ENCODE assay signal across 10 mouse cellular contexts in the genomic region with DNA sequence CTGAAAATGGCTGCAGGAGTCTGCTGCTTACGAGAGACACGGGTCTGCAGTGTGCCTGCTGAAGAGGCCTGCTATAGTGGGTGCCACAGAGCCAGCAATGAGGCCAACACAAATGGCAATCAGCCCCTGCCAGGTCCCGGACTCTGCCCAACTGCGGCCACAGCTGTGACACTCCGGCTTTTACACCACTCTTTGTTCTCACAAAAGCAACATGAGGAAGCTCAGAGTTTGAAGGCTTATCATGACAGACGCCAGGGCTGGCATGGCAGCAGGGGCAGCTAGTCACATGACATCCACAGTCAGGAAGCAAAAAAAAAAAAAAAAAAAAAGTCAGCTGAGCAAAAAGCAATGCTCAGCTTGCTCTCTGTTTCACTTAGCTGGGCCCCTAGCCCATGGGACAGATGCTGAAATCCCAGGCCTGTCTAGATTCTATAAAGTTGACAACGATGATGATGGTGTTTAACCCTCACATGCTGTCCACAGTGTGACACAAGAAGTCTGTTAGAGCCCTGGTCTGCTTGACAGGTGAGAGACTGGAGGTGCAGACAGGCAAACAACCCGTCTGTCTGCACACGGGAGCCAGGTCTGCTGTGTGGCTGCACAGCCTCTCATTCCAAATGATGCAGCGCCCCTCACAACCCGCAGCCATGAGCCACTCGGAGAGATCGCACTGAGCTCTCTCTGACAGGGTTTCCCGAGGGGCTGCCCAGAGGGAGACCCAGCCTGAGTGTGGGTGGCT.
DNase-seq lines count a peak whose midpoint lies in the region; ATAC-seq and TF ChIP-seq lines count a peak whose summit lies in the region.
"Had no signal": no experiment of that assay in that cellular context is flagged by ENCODE, and none has a peak within 500 bp of the region (broad histone marks: within the 10 kb centered on the region; RNA-seq: fewer than 3 reads in every experiment).

No protein-coding gene starts in this region.

- no peak overlapping the region for H3K27ac ChIP-seq in gastrocnemius, adult 2 months
- no peak overlapping the region for H3K27ac ChIP-seq in neural tube, embryonic 14.5 days (ENCODE audit: low read depth, low read length)
- no peak overlapping the region for H3K27ac ChIP-seq in neural tube, embryonic 15.5 days (replicated peaks)
- H3K27ac ChIP-seq in layer of hippocampus, adult 2 months: peak overlapping the region; percentile 53
- H3K27ac ChIP-seq in lung, postnatal 0 days (ENCODE audit: low read length): no peak overlapping the region
- H3K27ac ChIP-seq: stomach, embryonic 15.5 days had no signal

- no peaks in the 10 kb centered on the region for H3K27me3 ChIP-seq in neural tube, embryonic 14.5 days (ENCODE audit: control insufficient read depth, insufficient read depth, low read length)
- no peaks in the 10 kb centered on the region for H3K27me3 ChIP-seq in neural tube, embryonic 15.5 days (replicated peaks)
- H3K27me3 ChIP-seq in lung, postnatal 0 days (replicated peaks; ENCODE audit: insufficient read depth, low read length): no peaks in the 10 kb centered on the region
- H3K27me3 ChIP-seq: stomach, embryonic 15.5 days had no signal

- peak; percentile 28; the same call in 1 of the 2 replicates for ATAC-seq in neural tube, embryonic 14.5 days (ENCODE audit: low read depth)
- ATAC-seq in neural tube, embryonic 15.5 days (ENCODE audit: low FRiP score): no peak
- ATAC-seq in lung, postnatal 0 days: no peak

- H3K4me1 ChIP-seq in neural tube, embryonic 14.5 days (ENCODE audit: control insufficient read depth, insufficient read depth, low read length): no peaks in the 10 kb centered on the region
- H3K4me1 ChIP-seq in neural tube, embryonic 15.5 days: no peaks in the 10 kb centered on the region
- no peaks in the 10 kb centered on the region for H3K4me1 ChIP-seq in lung, postnatal 0 days (ENCODE audit: insufficient read depth, low read depth, low read length)
- H3K4me1 ChIP-seq: stomach, embryonic 15.5 days had no signal

- peak; percentile 24 for DNase-seq in gastrocnemius, adult 2 months
- DNase-seq in gastrocnemius, adult 18-20 months (ENCODE audit: low spot score): no peak
- DNase-seq in layer of hippocampus, adult 2 months (ENCODE audit: low spot score in 2 of 2): peak in 1 of 2 experiments; percentile 18
- peak; percentile 31 to 48 for DNase-seq in thymus, postnatal 36 days
- DNase-seq in lung, postnatal 0 days (ENCODE audit: low spot score): no peak
- DNase-seq in adrenal gland, postnatal 25 days: no peak
- DNase-seq: lung, adult 18-20 months had no signal

- 85% methylated on average over 14 of the region's 14 CpGs for WGBS in neural tube, embryonic 14.5 days
- 81% methylated on average over 14 of the region's 14 CpGs for WGBS in neural tube, embryonic 15.5 days
- 82% methylated on average over 14 of the region's 14 CpGs for WGBS in lung, postnatal 0 days

- no peak overlapping the region for H3K4me3 ChIP-seq in gastrocnemius, adult 2 months
- no peak overlapping the region for H3K4me3 ChIP-seq in neural tube, embryonic 14.5 days (ENCODE audit: low read depth, low read length)
- no peak overlapping the region for H3K4me3 ChIP-seq in neural tube, embryonic 15.5 days (replicated peaks)
- H3K4me3 ChIP-seq in layer of hippocampus, adult 2 months: no peak overlapping the region
- no peak overlapping the region for H3K4me3 ChIP-seq in lung, postnatal 0 days (ENCODE audit: low read depth, low read length)
- H3K4me3 ChIP-seq: stomach, embryonic 15.5 days had no signal

- intact Hi-C loops in gastrocnemius, adult 2 months (cut with DNase I): no loop called here

- no peaks in the 10 kb centered on the region for H3K9me3 ChIP-seq in neural tube, embryonic 14.5 days (ENCODE audit: control insufficient read depth, low read length)
- H3K9me3 ChIP-seq in neural tube, embryonic 15.5 days (replicated peaks): no peaks in the 10 kb centered on the region
- H3K9me3 ChIP-seq in lung, postnatal 0 days (ENCODE audit: low read length): no peaks in the 10 kb centered on the region
- H3K9me3 ChIP-seq: stomach, embryonic 15.5 days had no signal

- H3K9ac ChIP-seq in neural tube, embryonic 14.5 days (replicated peaks; ENCODE audit: low read depth, low read length): no peak overlapping the region
- no peak overlapping the region for H3K9ac ChIP-seq in neural tube, embryonic 15.5 days (replicated peaks)
- no peak overlapping the region for H3K9ac ChIP-seq in lung, postnatal 0 days (replicated peaks; ENCODE audit: low read depth)
- H3K9ac ChIP-seq: stomach, embryonic 15.5 days had no signal

- H3K4me2 ChIP-seq in neural tube, embryonic 14.5 days (ENCODE audit: low read depth, low read length): no peak overlapping the region
- H3K4me2 ChIP-seq in neural tube, embryonic 15.5 days: no peak overlapping the region
- H3K4me2 ChIP-seq in lung, postnatal 0 days (replicated peaks; ENCODE audit: low read depth, low read length): no peak overlapping the region
- H3K4me2 ChIP-seq: stomach, embryonic 15.5 days had no signal

- no peaks in the 10 kb centered on the region for H3K36me3 ChIP-seq in neural tube, embryonic 14.5 days (ENCODE audit: control insufficient read depth, insufficient read depth, low read length)
- H3K36me3 ChIP-seq in neural tube, embryonic 15.5 days: no peaks in the 10 kb centered on the region
- H3K36me3 ChIP-seq in lung, postnatal 0 days (ENCODE audit: insufficient read depth, low read length): no peaks in the 10 kb centered on the region
- H3K36me3 ChIP-seq: stomach, embryonic 15.5 days had no signal

- no peak for TF ChIP-seq CTCF in gastrocnemius, adult 2 months (IDR thresholded peaks at IDR 0.05)
- no peak for TF ChIP-seq CTCF in layer of hippocampus, adult 2 months (conservative IDR thresholded peaks at IDR 0.05)
- TF ChIP-seq CTCF in lung, postnatal 0 days (IDR thresholded peaks at IDR 0.05): no peak

- TF ChIP-seq EP300 in lung, postnatal 0 days (IDR thresholded peaks at IDR 0.05): no peak

Comparison
In these comparisons a context has a peak if more than half of its experiments do, and no peak if none do; other contexts are left out.
1. DNase-seq: peak in gastrocnemius, adult 2 months (single experiment) and thymus, postnatal 36 days (2 of 2); none in gastrocnemius, adult 18-20 months (single experiment), lung, postnatal 0 days (single experiment) and adrenal gland, postnatal 25 days (single experiment).